Mouse (Mus musculus) hindbrain, postnatal 0 days (tissue): ENCODE measurements at regions not wholly inside any gene's neighbourhood (a gene's known extent, or its start where the extent isn't known, plus 50 kb on each side); places are given as distances from the start of the nearest gene placed in this dataset.

Source experiments
- ATAC-seq: fragments of 200-750 bp; cut with Nextera tagmentation; 2 replicates; pipeline ENCODE4 v1.8.0; 2017; ENCODE audit warnings: mild to moderate bottlenecking, moderate TSS enrichment, moderate library complexity
- DNase-seq: peaks from one replicate; pipeline ENCODE4 v3.0.0-alpha.2; 2015; ENCODE audit warnings: low spot score
- H3K27ac ChIP-seq: fragments of 300-500 bp; sonication (generic); 2 replicates; pipeline ENCODE4 v1.5.1; 2014; ENCODE audit warnings: mild to moderate bottlenecking
- H3K27me3 ChIP-seq: fragments of 300-500 bp; sonication (generic); 2 replicates; pipeline ENCODE4 v1.6.1; 2014; ENCODE audit warnings: low read length, mixed read lengths; ENCODE audit not compliant: insufficient read depth
- H3K36me3 ChIP-seq: fragments of 300-500 bp; sonication (generic); 2 replicates; pipeline ENCODE4 v1.6.1; 2014; ENCODE audit warnings: low read length, mixed read lengths; ENCODE audit not compliant: insufficient read depth
- H3K4me1 ChIP-seq: fragments of 300-500 bp; sonication (generic); 2 replicates; pipeline ENCODE4 v1.6.1; 2014; ENCODE audit warnings: antibody characterized with exemption, low read length, mixed read lengths; ENCODE audit not compliant: insufficient read depth
- H3K4me2 ChIP-seq: fragments of 300-500 bp; sonication (generic); 2 replicates; pipeline ENCODE4 v1.6.1; 2014; ENCODE audit warnings: low read depth, mild to moderate bottlenecking, low read length, moderate library complexity, mixed read lengths
- H3K4me3 ChIP-seq: fragments of 300-500 bp; sonication (generic); 2 replicates; pipeline ENCODE4 v1.5.1; 2014; ENCODE audit warnings: low read length
- H3K9ac ChIP-seq: fragments of 300-500 bp; sonication (generic); replicated peaks from 2 replicates; pipeline ENCODE4 v1.6.1; 2014; ENCODE audit warnings: mild to moderate bottlenecking, low read length, moderate library complexity, mixed read lengths
- H3K9me3 ChIP-seq: fragments of 300-500 bp; sonication (generic); 2 replicates; pipeline ENCODE4 v1.6.1; 2016; ENCODE audit warnings: low read length, mixed read lengths
- CTCF ChIP-seq: IDR thresholded peaks from 2 replicates; pipeline ENCODE4 v1.5.1; 2016; ENCODE audit warnings: antibody characterized with exemption, control low read depth, low read depth
- WGBS: fragments of 180-500 bp; shearing (Covaris S2); extraction: QIAGEN DNeasy Blood & Tissue Kit; methylation state at CpG from one replicate; pipeline ENCODE4 v1.1.7; 2014; 5-methylcytosine and 5-hydroxymethylcytosine counted together

- Histone ChIP-seq H3K4me1 (no peaks in the 10 kb centered on the region), H3K4me3 (no peak overlapping the region), H3K9ac (no peak overlapping the region), H3K27ac (no peak overlapping the region), H3K27me3 (no peaks in the 10 kb centered on the region), H3K36me3 (no peaks in the 10 kb centered on the region), H3K4me2 (no peak overlapping the region), H3K9me3 (no peaks in the 10 kb centered on the region)
- no peak for DNase-seq
- ATAC-seq = no peak
- no peak for TF ChIP-seq CTCF
Measured at GRCm38 (mm10) chr2:47263690-47264089, 1550.2 kb upstream of the Acvr2a start.

- no peak overlapping the region for H3K9ac ChIP-seq
- no peak for ATAC-seq
Measured at GRCm38 (mm10) chr2:47265901-47266300, 1548.0 kb upstream of the Acvr2a start.

GRCm38 (mm10) chr2:47295546-47295945 is 1518.4 kb upstream of the Acvr2a start:
- H3K27me3 ChIP-seq = no peaks in the 10 kb centered on the region
- no peak for ATAC-seq
- H3K9me3 ChIP-seq = no peaks in the 10 kb centered on the region
- no peaks in the 10 kb centered on the region for H3K36me3 ChIP-seq
- no peaks in the 10 kb centered on the region for H3K4me1 ChIP-seq
- no peak overlapping the region for H3K4me2 ChIP-seq
- TF ChIP-seq CTCF = peak; percentile 74
- 31% methylated on average over 3 of the region's 3 CpGs for WGBS
- no peak overlapping the region for H3K4me3 ChIP-seq
- no peak overlapping the region for H3K27ac ChIP-seq
- peak; percentile 79 for DNase-seq
- no peak overlapping the region for H3K9ac ChIP-seq

More at GRCm38 (mm10) chr2:47265901-47266300, 1548.0 kb upstream of the Acvr2a start:
- WGBS = 90% methylated on average over 2 of the region's 2 CpGs
- H3K4me2 ChIP-seq = no peak overlapping the region
- H3K9me3 ChIP-seq = no peaks in the 10 kb centered on the region
- DNase-seq = no peak
- no peaks in the 10 kb centered on the region for H3K4me1 ChIP-seq
- no peak overlapping the region for H3K27ac ChIP-seq
- TF ChIP-seq CTCF = no peak
- H3K4me3 ChIP-seq = no peak overlapping the region
- no peaks in the 10 kb centered on the region for H3K36me3 ChIP-seq
- H3K27me3 ChIP-seq = no peaks in the 10 kb centered on the region

GRCm38 (mm10) chr2:47302056-47302455 is 1511.9 kb upstream of the Acvr2a start:
- H3K27me3 ChIP-seq = no peaks in the 10 kb centered on the region
- ATAC-seq (no peak), DNase-seq (no peak)
- no peak overlapping the region for H3K4me2 ChIP-seq
- H3K9me3 ChIP-seq = no peaks in the 10 kb centered on the region
- no peaks in the 10 kb centered on the region for H3K4me1 ChIP-seq
- no peaks in the 10 kb centered on the region for H3K36me3 ChIP-seq
- no peak overlapping the region for H3K4me3 ChIP-seq
- WGBS = 83% methylated on average over 6 of the region's 6 CpGs
- TF ChIP-seq CTCF = no peak
- no peak overlapping the region for H3K27ac ChIP-seq
- no peak overlapping the region for H3K9ac ChIP-seq

- no peak overlapping the region for H3K4me3 ChIP-seq
- no peaks in the 10 kb centered on the region for H3K27me3 ChIP-seq
- ATAC-seq (no peak), DNase-seq (no peak)
- no peaks in the 10 kb centered on the region for H3K36me3 ChIP-seq
- H3K27ac ChIP-seq = no peak overlapping the region
- WGBS = 64% methylated on average over 1 of the region's 1 CpGs
- no peak overlapping the region for H3K4me2 ChIP-seq
- no peaks in the 10 kb centered on the region for H3K4me1 ChIP-seq
- no peak for TF ChIP-seq CTCF
- no peaks in the 10 kb centered on the region for H3K9me3 ChIP-seq
- no peak overlapping the region for H3K9ac ChIP-seq
Measured at GRCm38 (mm10) chr2:47330574-47330973, 1483.3 kb upstream of the Acvr2a start.

GRCm38 (mm10) chr2:47334406-47335113 is 1479.3 kb upstream of the Acvr2a start:
- Histone ChIP-seq H3K36me3 (no peaks in the 10 kb centered on the region), H3K27ac (no peak overlapping the region), H3K4me2 (no peak overlapping the region), H3K27me3 (no peaks in the 10 kb centered on the region), H3K9ac (no peak overlapping the region), H3K4me3 (no peak overlapping the region), H3K4me1 (no peaks in the 10 kb centered on the region), H3K9me3 (no peaks in the 10 kb centered on the region)
- DNase-seq = peak; percentile 2
- TF ChIP-seq CTCF = no peak
- WGBS = 36% methylated on average over 8 of the region's 8 CpGs
- ATAC-seq = no peak

GRCm38 (mm10) chr2:47363476-47363875 is 1450.4 kb upstream of the Acvr2a start:
- Histone ChIP-seq H3K4me3 (no peak overlapping the region), H3K9ac (no peak overlapping the region), H3K27me3 (no peaks in the 10 kb centered on the region), H3K27ac (no peak overlapping the region), H3K4me1 (no peaks in the 10 kb centered on the region), H3K4me2 (no peak overlapping the region), H3K36me3 (no peaks in the 10 kb centered on the region), H3K9me3 (no peaks in the 10 kb centered on the region)
- DNase-seq = no peak
- no peak for TF ChIP-seq CTCF
- ATAC-seq = no peak
- 90% methylated on average over 1 of the region's 1 CpGs for WGBS
